Mouse (Mus musculus) midbrain, embryonic 10.5 days (tissue): ENCODE data around the gene Lyrm2. TPM values are rescaled to one million over a fixed set of nuclear protein-coding genes. Genes with fewer than 3 reads are reported as not detected.

Source experiments
- DNase-seq: peaks from one replicate; pipeline ENCODE4 v3.0.0-alpha.2; 2017; ENCODE audit warnings: low spot score
- H3K27ac ChIP-seq: fragments of 300-500 bp; sonication (generic); replicated peaks from 2 replicates; pipeline ENCODE4 v1.5.1; 2016; ENCODE audit warnings: mild to moderate bottlenecking
- H3K27me3 ChIP-seq: fragments of 300-500 bp; sonication (generic); 2 replicates; pipeline ENCODE4 v1.6.1; 2016; ENCODE audit warnings: low read depth, mild to moderate bottlenecking; ENCODE audit not compliant: poor library complexity, severe bottlenecking
- H3K36me3 ChIP-seq: fragments of 300-500 bp; sonication (generic); 2 replicates; pipeline ENCODE4 v1.6.1; 2016; ENCODE audit warnings: mild to moderate bottlenecking, moderate library complexity
- H3K4me1 ChIP-seq: fragments of 300-500 bp; sonication (generic); 2 replicates; pipeline ENCODE4 v1.6.1; 2016
- H3K4me3 ChIP-seq: fragments of 300-500 bp; sonication (generic); 2 replicates; pipeline ENCODE4 v1.5.1; 2016; ENCODE audit warnings: mild to moderate bottlenecking, moderate library complexity
- H3K9me3 ChIP-seq: fragments of 300-500 bp; sonication (generic); replicated peaks from 2 replicates; pipeline ENCODE4 v1.6.1; 2016; ENCODE audit warnings: mild to moderate bottlenecking
- WGBS: fragments of 180-500 bp; shearing (Covaris S2); methylation state at CpG from one replicate; pipeline ENCODE4 v1.1.7; 2016; 5-methylcytosine and 5-hydroxymethylcytosine counted together
- polyA plus RNA-seq: library from polyadenylated mRNA; unstranded; fragments of >200 nt; fragmentation: Nextera tagmentation; extraction: Ambion mirVana; gene quantifications from 2 replicates; pipeline ENCODE4 v1.2.1, GENCODE M21; 2016

Lyrm2 gene
- polyA plus RNA-seq, 1 experiment from 2014 or later: 124 TPM

- no peak overlapping the region for H3K4me3 ChIP-seq
- no peaks in the 10 kb centered on the region for H3K4me1 ChIP-seq
- WGBS: 58% methylated on average over 8 of the region's 8 CpGs
- H3K27ac ChIP-seq: no peak overlapping the region
- DNase-seq: no peak
- H3K9me3 ChIP-seq: no peaks in the 10 kb centered on the region
- no peaks in the 10 kb centered on the region for H3K27me3 ChIP-seq
- H3K36me3 ChIP-seq: peaks cover 48% of the 10 kb centered on the region
Measured at GRCm38 (mm10) chr4:32824254-32824653, 24.2 kb downstream of the Lyrm2 start.

GRCm38 (mm10) chr4:32826925-32827324, 26.9 kb downstream of the Lyrm2 start:
- WGBS: 74% methylated on average over 7 of the region's 7 CpGs

GRCm38 (mm10) chr4:32828385-32829077, 28.5 kb downstream of the Lyrm2 start:
- H3K4me3 ChIP-seq: no peak overlapping the region
- peaks cover 2% of the 10 kb centered on the region; the same call in 1 of the 2 replicates for H3K4me1 ChIP-seq
- DNase-seq: no peak
- H3K36me3 ChIP-seq: peaks cover 9% of the 10 kb centered on the region
- 94% methylated on average over 10 of the region's 10 CpGs for WGBS
- H3K27ac ChIP-seq: no peak overlapping the region
- no peaks in the 10 kb centered on the region for H3K27me3 ChIP-seq
- no peaks in the 10 kb centered on the region for H3K9me3 ChIP-seq

More at GRCm38 (mm10) chr4:32826925-32827324, 26.9 kb downstream of the Lyrm2 start:
- H3K9me3 ChIP-seq: no peaks in the 10 kb centered on the region
- H3K4me1 ChIP-seq: no peaks in the 10 kb centered on the region
- H3K36me3 ChIP-seq: peaks cover 25% of the 10 kb centered on the region
- no peaks in the 10 kb centered on the region for H3K27me3 ChIP-seq
- no peak overlapping the region for H3K27ac ChIP-seq
- no peak for DNase-seq
- H3K4me3 ChIP-seq: no peak overlapping the region

- no peak for DNase-seq
- Histone ChIP-seq H3K4me1 (peaks cover 9% of the 10 kb centered on the region), H3K4me3 (no peak overlapping the region), H3K27ac (no peak overlapping the region), H3K27me3 (no peaks in the 10 kb centered on the region), H3K9me3 (no peaks in the 10 kb centered on the region), H3K36me3 (peaks cover 4% of the 10 kb centered on the region; the same call in 1 of the 2 replicates)
- 69% methylated on average over 10 of the region's 10 CpGs for WGBS
Measured at GRCm38 (mm10) chr4:32829316-32829715, 29.3 kb downstream of the Lyrm2 start.

- Histone ChIP-seq H3K4me3 (peak overlapping the region; percentile 40), H3K36me3 (peaks cover 11% of the 10 kb centered on the region; the same call in 1 of the 2 replicates), H3K27me3 (no peaks in the 10 kb centered on the region), H3K27ac (no peak overlapping the region), H3K4me1 (peaks cover 23% of the 10 kb centered on the region), H3K9me3 (no peaks in the 10 kb centered on the region)
- no peak for DNase-seq
- 46% methylated on average over 17 of the region's 17 CpGs for WGBS
Measured at GRCm38 (mm10) chr4:32833494-32834282, 33.6 kb downstream of the Lyrm2 start.

GRCm38 (mm10) chr4:32834541-32834940, 34.5 kb downstream of the Lyrm2 start:
- peaks cover 3% of the 10 kb centered on the region; the same call in 1 of the 2 replicates for H3K9me3 ChIP-seq
- H3K27ac ChIP-seq: no peak overlapping the region
- H3K4me3 ChIP-seq: no peak overlapping the region
- peaks cover 16% of the 10 kb centered on the region; the same call in 1 of the 2 replicates for H3K36me3 ChIP-seq
- no peak for DNase-seq
- H3K27me3 ChIP-seq: no peaks in the 10 kb centered on the region
- peaks cover 24% of the 10 kb centered on the region for H3K4me1 ChIP-seq
- WGBS: 84% methylated on average over 3 of the region's 3 CpGs

- 89% methylated on average over 9 of the region's 9 CpGs for WGBS
- no peak for DNase-seq
- no peaks in the 10 kb centered on the region for H3K27me3 ChIP-seq
- H3K9me3 ChIP-seq: peaks cover 3% of the 10 kb centered on the region; the same call in 1 of the 2 replicates
- peaks cover 19% of the 10 kb centered on the region; the same call in 1 of the 2 replicates for H3K36me3 ChIP-seq
- H3K4me3 ChIP-seq: no peak overlapping the region
- peaks cover 24% of the 10 kb centered on the region for H3K4me1 ChIP-seq
- H3K27ac ChIP-seq: no peak overlapping the region
Measured at GRCm38 (mm10) chr4:32836071-32836470, 36.0 kb downstream of the Lyrm2 start.

- WGBS: 78% methylated on average over 3 of the region's 3 CpGs
- H3K4me1 ChIP-seq: peaks cover 23% of the 10 kb centered on the region
- peaks cover 3% of the 10 kb centered on the region; the same call in 1 of the 2 replicates for H3K9me3 ChIP-seq
- H3K27me3 ChIP-seq: no peaks in the 10 kb centered on the region
- H3K36me3 ChIP-seq: peaks cover 22% of the 10 kb centered on the region; the same call in 1 of the 2 replicates
- no peak overlapping the region for H3K27ac ChIP-seq
- DNase-seq: no peak
- no peak overlapping the region for H3K4me3 ChIP-seq
Measured at GRCm38 (mm10) chr4:32838401-32838800, 38.3 kb downstream of the Lyrm2 start.

Other genes with a start within 250 kb of the Lyrm2 start
- gene Gja10, start 197.5 kb upstream of the Lyrm2 start, polyA plus RNA-seq: 0.07 TPM in 2 replicates
- 74.5 and 77.4 TPM in 2 replicates for gene Casp8ap2, start 184.8 kb upstream of the Lyrm2 start, polyA plus RNA-seq
- gene Mdn1, start 143.1 kb upstream of the Lyrm2 start, polyA plus RNA-seq: 16.5 and 16.7 TPM in 2 replicates
- gene Ankrd6, start 150.6 kb downstream of the Lyrm2 start, polyA plus RNA-seq: 23.7 and 32.0 TPM in 2 replicates
- gene Rragd, start 182.8 kb downstream of the Lyrm2 start, polyA plus RNA-seq: 28.4 and 29.0 TPM in 2 replicates
- gene Ube2j1, start 231.2 kb downstream of the Lyrm2 start, polyA plus RNA-seq: 46.5 and 49.5 TPM in 2 replicates